Comparison of ENCODE assay signal across 8 mouse cellular contexts in the genomic region with DNA sequence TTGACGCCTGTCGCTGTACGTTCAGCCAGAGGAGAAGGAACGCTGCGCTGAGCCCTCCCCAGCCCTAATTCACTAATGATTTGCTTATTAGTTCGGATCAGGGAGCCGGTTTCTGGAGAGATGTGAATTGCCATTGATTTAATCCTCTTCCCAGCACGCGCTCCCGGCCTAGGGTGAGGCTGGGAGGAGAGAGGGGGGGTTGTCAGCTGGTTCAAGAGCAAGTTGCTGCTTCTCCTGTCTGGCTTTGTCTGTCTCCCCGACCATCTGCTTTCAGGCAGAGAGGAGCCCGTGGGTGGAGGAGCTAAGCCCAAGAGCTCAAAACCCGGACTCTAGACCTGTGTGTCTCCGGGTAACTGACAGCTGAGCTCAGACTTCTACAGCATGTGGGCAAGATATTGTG.
DNase-seq lines count a peak whose midpoint lies in the region; ATAC-seq and TF ChIP-seq lines count a peak whose summit lies in the region.

No protein-coding gene starts in this region.

- 12% methylated on average over 14 of the region's 14 CpGs for WGBS in liver, embryonic 11.5 days
- 23% methylated on average over 14 of the region's 14 CpGs for WGBS in embryonic facial prominence, embryonic 15.5 days
- WGBS in limb, embryonic 12.5 days, result 13% methylated on average over 14 of the region's 14 CpGs
- WGBS in small intestine, adult 2 months, result 25% methylated on average over 14 of the region's 14 CpGs

- no peak for TF ChIP-seq POLR2A in small intestine, adult 2 months (IDR thresholded peaks at IDR 0.05; ENCODE audit: low read depth, low read length)

- H3K9me3 ChIP-seq in liver, embryonic 11.5 days (ENCODE audit: control insufficient read depth, low read length), result no peaks in the 10 kb centered on the region
- H3K9me3 ChIP-seq in embryonic facial prominence, embryonic 15.5 days (replicated peaks), result no peaks in the 10 kb centered on the region
- H3K9me3 ChIP-seq in limb, embryonic 12.5 days, result no peaks in the 10 kb centered on the region

- H3K4me3 ChIP-seq in liver, embryonic 11.5 days (ENCODE audit: low read depth, low read length), result no peak overlapping the region
- H3K4me3 ChIP-seq in embryonic facial prominence, embryonic 15.5 days (replicated peaks), result peak overlapping the region; percentile 16; the same call in 1 of the 2 replicates
- peak overlapping the region; percentile 13; the same call in 1 of the 2 replicates for H3K4me3 ChIP-seq in limb, embryonic 12.5 days (replicated peaks)
- H3K4me3 ChIP-seq in small intestine, adult 2 months (ENCODE audit: low read depth, low read length), result peak overlapping the region; percentile 24

- DNase-seq in liver, embryonic 11.5 days (ENCODE audit: low spot score), result no peak
- no peak for DNase-seq in liver
- no peak for DNase-seq in right cerebral cortex, postnatal 25 days
- DNase-seq in testis, postnatal 14 days (ENCODE audit: low spot score), result no peak
- no peak for DNase-seq in gastrocnemius, postnatal 14 days

- no peak for ATAC-seq in liver, embryonic 11.5 days (replicated peaks; ENCODE audit: low FRiP score)
- no peak for ATAC-seq in embryonic facial prominence, embryonic 15.5 days (ENCODE audit: insufficient number of reproducible peaks, low FRiP score, low TSS enrichment, low read depth)
- ATAC-seq in limb, embryonic 12.5 days (ENCODE audit: insufficient number of reproducible peaks, insufficient read depth, low FRiP score, low TSS enrichment, low read depth), result no peak

- TF ChIP-seq CTCF in small intestine, adult 2 months (IDR thresholded peaks at IDR 0.05; ENCODE audit: extremely low read depth, insufficient read length, insufficient replicate concordance, low read depth, low read length), result no peak

- H3K9ac ChIP-seq in liver, embryonic 11.5 days (ENCODE audit: low read depth, low read length), result no peak overlapping the region
- no peak overlapping the region for H3K9ac ChIP-seq in embryonic facial prominence, embryonic 15.5 days
- H3K9ac ChIP-seq in limb, embryonic 12.5 days (replicated peaks), result 0 out of 2 replicates have a peak overlapping the region, but pooled peaks have one; percentile 18

- peaks cover 5% of the 10 kb centered on the region; the same call in 1 of the 2 replicates for H3K27me3 ChIP-seq in liver, embryonic 11.5 days (replicated peaks; ENCODE audit: control insufficient read depth, insufficient read depth, low read length)
- H3K27me3 ChIP-seq in embryonic facial prominence, embryonic 15.5 days, result peaks cover 4% of the 10 kb centered on the region; the same call in 1 of the 2 replicates
- H3K27me3 ChIP-seq in limb, embryonic 12.5 days, result peaks cover 26% of the 10 kb centered on the region
- no peaks in the 10 kb centered on the region for H3K27me3 ChIP-seq in small intestine, adult 2 months (ENCODE audit: control insufficient read depth, insufficient read depth, low read length)

- no peaks in the 10 kb centered on the region for H3K4me1 ChIP-seq in liver, embryonic 11.5 days (replicated peaks; ENCODE audit: control insufficient read depth, insufficient read depth, low read length)
- H3K4me1 ChIP-seq in embryonic facial prominence, embryonic 15.5 days, result peaks cover 9% of the 10 kb centered on the region; the same call in 1 of the 2 replicates
- H3K4me1 ChIP-seq in limb, embryonic 12.5 days (replicated peaks), result 0 out of 2 replicates have a peak, but pooled peaks cover 3% of the 10 kb centered on the region
- no peaks in the 10 kb centered on the region for H3K4me1 ChIP-seq in small intestine, adult 2 months (ENCODE audit: control insufficient read depth, insufficient read depth, insufficient read length, low read length)

- H3K36me3 ChIP-seq in liver, embryonic 11.5 days (ENCODE audit: control insufficient read depth, insufficient read depth, low read length), result no peaks in the 10 kb centered on the region
- H3K36me3 ChIP-seq in embryonic facial prominence, embryonic 15.5 days, result no peaks in the 10 kb centered on the region
- no peaks in the 10 kb centered on the region for H3K36me3 ChIP-seq in limb, embryonic 12.5 days
- no peaks in the 10 kb centered on the region for H3K36me3 ChIP-seq in small intestine, adult 2 months (ENCODE audit: control insufficient read depth, insufficient read depth, low read length)

- H3K4me2 ChIP-seq in liver, embryonic 11.5 days, result peak overlapping the region; percentile 52
- peak overlapping the region; percentile 42 for H3K4me2 ChIP-seq in embryonic facial prominence, embryonic 15.5 days (replicated peaks)
- H3K4me2 ChIP-seq in limb, embryonic 12.5 days, result peak overlapping the region; percentile 49

- no peak overlapping the region for H3K27ac ChIP-seq in liver, embryonic 11.5 days (ENCODE audit: low read depth, low read length)
- H3K27ac ChIP-seq in embryonic facial prominence, embryonic 15.5 days (replicated peaks), result no peak overlapping the region
- H3K27ac ChIP-seq in limb, embryonic 12.5 days, result no peak overlapping the region
- no peak overlapping the region for H3K27ac ChIP-seq in small intestine, adult 2 months (ENCODE audit: insufficient read depth, low read depth, low read length)

- intact Hi-C loops in gastrocnemius, postnatal 14 days (cut with DNase I; ENCODE audit: low total_unique reads), result no loop called here
